Mouse (Mus musculus): ENCODE data around the gene Lrrfip2. TPM values are rescaled to one million over a fixed set of nuclear protein-coding genes. Genes with fewer than 3 reads are reported as not detected.

Lrrfip2 gene
- polyA plus RNA-seq, 1 experiment from 2014 or later: 39.6 TPM

DNA sequence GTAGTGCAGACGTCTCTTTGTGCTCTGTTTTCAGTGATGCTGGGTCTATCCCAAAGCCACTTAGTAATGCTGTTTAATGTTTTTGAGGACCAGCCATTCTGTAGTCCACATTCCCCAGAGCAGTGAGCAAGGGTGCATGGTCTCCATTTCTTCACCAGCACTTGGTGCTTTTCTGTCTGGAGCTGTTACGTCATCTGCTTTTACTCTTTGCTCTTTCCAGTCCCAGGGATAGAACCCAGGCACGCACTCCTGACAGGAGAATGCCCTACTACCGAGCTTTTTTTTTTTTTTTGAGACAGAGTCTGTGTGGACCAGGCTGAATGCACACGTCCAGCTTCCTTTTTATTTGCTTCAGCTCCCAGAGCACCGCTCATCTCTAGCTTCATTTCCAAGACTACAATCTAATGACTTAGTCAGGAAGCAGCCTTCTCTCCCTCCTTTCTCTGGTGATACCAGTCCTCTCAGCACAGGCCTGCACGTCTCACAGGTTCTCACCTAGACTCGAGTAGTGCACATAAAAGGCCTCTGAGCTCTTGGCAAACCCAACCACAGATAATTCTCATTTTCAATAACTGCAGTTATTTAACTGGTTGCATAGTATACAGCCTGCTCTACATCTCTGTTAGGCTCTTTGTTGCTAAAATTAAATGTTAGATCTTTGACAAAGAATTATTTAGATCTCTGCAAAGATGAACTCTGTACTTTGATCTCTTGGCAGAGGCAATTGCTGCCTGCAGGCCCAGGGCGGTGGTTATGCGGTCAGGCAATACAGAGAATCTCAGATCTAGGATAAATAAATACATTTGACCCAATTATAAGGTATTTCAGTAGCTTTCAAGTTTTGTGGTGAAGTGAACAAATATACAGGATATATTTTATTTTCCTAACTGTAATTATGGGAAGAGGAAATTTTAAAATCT lies 94.0 kb downstream of the Lrrfip2 start:
- Histone ChIP-seq H3K9me3 (ENCODE audit: low read depth, low read length) (no peaks in the 10 kb centered on the region), H3K4me1 (ENCODE audit: insufficient read depth) (0 out of 2 replicates have a peak, but pooled peaks cover 3% of the 10 kb centered on the region), H3K27ac (ENCODE audit: low read depth) (no peak overlapping the region), H3K9ac (no peak overlapping the region), H3K36me3 (ENCODE audit: insufficient read depth) (peaks cover 30% of the 10 kb centered on the region; the same call in 1 of the 2 replicates), H3K4me3 (ENCODE audit: low read depth, low read length) (no peak overlapping the region), H3K4me2 (no peak overlapping the region), H3K27me3 (ENCODE audit: insufficient read depth, low read length) (no peaks in the 10 kb centered on the region)
- DNase-seq (no peak), ATAC-seq (ENCODE audit: insufficient read depth) (no peak)
- WGBS: 74% methylated on average over 10 of the region's 10 CpGs
- TF ChIP-seq CTCF (IDR thresholded peaks at IDR 0.05; ENCODE audit: low read depth): no peak

DNA sequence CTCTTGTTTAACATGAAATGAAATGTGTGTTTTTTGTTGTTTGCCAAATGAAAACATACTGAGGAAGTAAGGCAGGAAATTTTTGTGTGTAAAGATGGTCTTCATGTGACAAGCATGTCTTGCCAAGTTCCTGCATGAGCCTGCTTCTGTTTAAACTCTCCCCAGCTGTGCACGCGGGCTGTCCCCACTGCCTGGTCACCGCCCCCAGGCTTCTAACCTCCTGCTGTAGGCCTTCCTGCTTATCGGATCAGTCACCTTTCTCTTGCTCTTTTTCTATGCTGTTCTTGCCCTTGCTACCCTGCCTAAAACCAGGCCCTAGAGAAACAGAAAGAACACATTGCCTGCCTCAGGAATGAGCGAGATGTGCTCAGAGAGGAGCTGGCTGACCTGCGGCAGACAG lies 96.1 kb downstream of the Lrrfip2 start:
- Histone ChIP-seq H3K4me2 (no peak overlapping the region), H3K36me3 (ENCODE audit: insufficient read depth) (peaks cover 30% of the 10 kb centered on the region; the same call in 1 of the 2 replicates), H3K9me3 (ENCODE audit: low read depth, low read length) (no peaks in the 10 kb centered on the region), H3K27me3 (ENCODE audit: insufficient read depth, low read length) (no peaks in the 10 kb centered on the region), H3K4me1 (ENCODE audit: insufficient read depth) (0 out of 2 replicates have a peak, but pooled peaks cover 3% of the 10 kb centered on the region), H3K4me3 (ENCODE audit: low read depth, low read length) (no peak overlapping the region), H3K27ac (ENCODE audit: low read depth) (no peak overlapping the region), H3K9ac (peak overlapping the region; percentile 6; the same call in 1 of the 2 replicates)
- WGBS: 43% methylated on average over 6 of the region's 6 CpGs
- ATAC-seq (ENCODE audit: insufficient read depth) (peak; percentile 66; the same call in 1 of the 2 replicates), DNase-seq (peak; percentile 58)
- TF ChIP-seq CTCF (IDR thresholded peaks at IDR 0.05; ENCODE audit: low read depth): no peak

DNA sequence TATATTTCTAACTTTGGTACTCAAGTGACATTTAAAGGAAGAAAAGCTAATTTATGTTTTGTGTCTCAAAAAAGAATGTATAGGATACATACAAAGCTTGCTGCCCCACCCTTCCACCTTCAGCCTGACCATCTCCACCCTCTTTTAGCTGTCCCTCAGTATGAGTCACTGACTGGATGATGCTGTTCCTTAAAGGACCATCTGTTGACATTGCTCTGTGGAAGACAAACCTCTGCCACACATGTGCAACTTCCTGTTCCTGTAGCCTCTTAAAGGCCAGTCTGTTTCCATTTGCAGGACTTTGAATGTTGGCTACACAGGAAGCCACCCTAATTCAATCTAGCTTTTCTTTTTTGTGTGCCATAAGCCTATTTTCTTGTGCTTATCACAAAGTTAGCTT lies 99.0 kb downstream of the Lrrfip2 start:
- H3K36me3 ChIP-seq (ENCODE audit: insufficient read depth): peaks cover 51% of the 10 kb centered on the region
- H3K9me3 ChIP-seq (ENCODE audit: low read depth, low read length): no peaks in the 10 kb centered on the region
- H3K4me1 ChIP-seq (ENCODE audit: insufficient read depth): 0 out of 2 replicates have a peak, but pooled peaks cover 3% of the 10 kb centered on the region
- DNase-seq (no peak), ATAC-seq (ENCODE audit: insufficient read depth) (no peak)
- H3K4me2 ChIP-seq: no peak overlapping the region
- H3K9ac ChIP-seq: no peak overlapping the region
- H3K4me3 ChIP-seq (ENCODE audit: low read depth, low read length): no peak overlapping the region
- H3K27ac ChIP-seq (ENCODE audit: low read depth): no peak overlapping the region
- no peak for TF ChIP-seq CTCF (IDR thresholded peaks at IDR 0.05; ENCODE audit: low read depth)
- H3K27me3 ChIP-seq (ENCODE audit: insufficient read depth, low read length): no peaks in the 10 kb centered on the region

DNA sequence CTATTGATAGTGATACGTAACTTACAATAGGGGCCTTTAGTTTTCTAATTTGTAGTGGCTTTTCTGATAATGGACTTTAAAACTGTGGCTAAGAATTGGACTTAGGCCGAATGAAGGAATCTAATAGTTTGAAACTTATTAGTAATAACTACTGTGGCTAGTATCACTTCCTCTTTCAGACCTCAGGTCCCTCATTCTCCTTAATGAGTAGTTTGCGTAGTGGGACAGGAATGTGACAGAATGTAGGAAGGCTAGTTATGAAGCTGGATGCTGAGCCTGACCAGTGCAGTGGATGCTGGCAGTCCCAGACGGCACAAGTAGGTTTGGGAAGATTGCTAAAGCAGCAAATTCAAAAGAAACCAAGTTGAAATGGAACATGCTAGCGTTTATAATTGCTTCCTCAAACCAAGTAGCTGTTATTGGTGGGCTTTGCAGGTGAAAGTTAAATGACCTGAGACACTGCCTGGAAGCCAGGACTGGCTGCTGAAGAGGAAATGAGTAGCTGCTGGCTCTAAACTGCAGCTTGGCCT lies 103.2 kb downstream of the Lrrfip2 start:
- H3K27ac ChIP-seq (ENCODE audit: low read depth): no peak overlapping the region
- H3K4me2 ChIP-seq: no peak overlapping the region
- H3K4me3 ChIP-seq (ENCODE audit: low read depth, low read length): no peak overlapping the region
- ATAC-seq (ENCODE audit: insufficient read depth) (no peak), DNase-seq (no peak)
- 89% methylated on average over 5 of the region's 5 CpGs for WGBS
- TF ChIP-seq CTCF (IDR thresholded peaks at IDR 0.05; ENCODE audit: low read depth): no peak
- peaks cover 60% of the 10 kb centered on the region for H3K36me3 ChIP-seq (ENCODE audit: insufficient read depth)
- no peaks in the 10 kb centered on the region for H3K27me3 ChIP-seq (ENCODE audit: insufficient read depth, low read length)
- no peaks in the 10 kb centered on the region for H3K9me3 ChIP-seq (ENCODE audit: low read depth, low read length)
- no peak overlapping the region for H3K9ac ChIP-seq
- H3K4me1 ChIP-seq (ENCODE audit: insufficient read depth): no peaks in the 10 kb centered on the region

DNA sequence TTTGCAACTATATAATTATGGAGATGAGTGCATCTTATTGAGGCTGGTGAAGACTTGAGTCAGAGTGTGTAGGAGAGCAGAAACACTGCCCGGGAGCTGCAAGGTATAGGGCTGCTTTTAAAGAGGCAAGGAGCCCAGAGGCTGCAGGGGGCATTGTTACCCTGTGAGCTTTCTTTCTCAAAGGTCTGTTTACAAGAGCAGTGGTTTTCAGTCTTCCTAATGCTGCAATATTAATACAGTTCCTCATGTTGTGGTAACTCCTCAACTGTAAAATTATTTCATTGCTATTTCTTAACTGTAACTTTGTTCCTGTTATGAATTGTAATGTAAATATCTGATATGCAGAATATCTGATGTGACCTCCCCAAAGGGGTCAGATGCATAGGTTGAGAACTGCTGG lies 104.2 kb downstream of the Lrrfip2 start:
- no peak for TF ChIP-seq CTCF (IDR thresholded peaks at IDR 0.05; ENCODE audit: low read depth)
- ATAC-seq (ENCODE audit: insufficient read depth) (no peak), DNase-seq (no peak)
- Histone ChIP-seq H3K9ac (no peak overlapping the region), H3K4me3 (ENCODE audit: low read depth, low read length) (no peak overlapping the region), H3K4me1 (ENCODE audit: insufficient read depth) (no peaks in the 10 kb centered on the region), H3K27ac (ENCODE audit: low read depth) (no peak overlapping the region), H3K27me3 (ENCODE audit: insufficient read depth, low read length) (no peaks in the 10 kb centered on the region), H3K9me3 (ENCODE audit: low read depth, low read length) (no peaks in the 10 kb centered on the region), H3K36me3 (ENCODE audit: insufficient read depth) (peaks cover 62% of the 10 kb centered on the region), H3K4me2 (no peak overlapping the region)
- WGBS: 77% methylated on average over 1 of the region's 1 CpGs

DNA sequence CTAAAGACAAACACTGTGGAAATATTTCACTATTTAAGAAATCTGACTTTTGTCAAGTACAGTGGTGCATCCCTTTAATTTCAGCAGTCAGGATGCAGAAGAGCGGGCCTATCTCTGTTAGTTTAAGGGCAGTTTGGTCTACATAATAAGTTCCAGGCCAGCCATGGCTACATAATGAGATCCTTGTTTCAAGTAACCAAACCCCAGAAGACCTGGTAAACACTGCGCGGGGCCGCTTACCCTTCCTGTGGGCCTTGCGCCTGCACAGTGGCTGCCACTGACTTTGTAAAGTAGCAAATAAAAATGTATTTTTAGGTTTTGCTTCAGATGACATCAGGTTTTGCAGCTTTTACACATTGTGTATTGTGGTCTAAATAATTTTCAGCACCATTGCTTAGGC lies 106.0 kb downstream of the Lrrfip2 start:
- H3K9me3 ChIP-seq (ENCODE audit: low read depth, low read length): no peaks in the 10 kb centered on the region
- no peak overlapping the region for H3K4me2 ChIP-seq
- DNase-seq: no peak
- no peak for TF ChIP-seq CTCF (IDR thresholded peaks at IDR 0.05; ENCODE audit: low read depth)
- ATAC-seq (ENCODE audit: insufficient read depth): no peak
- no peaks in the 10 kb centered on the region for H3K4me1 ChIP-seq (ENCODE audit: insufficient read depth)
- no peak overlapping the region for H3K27ac ChIP-seq (ENCODE audit: low read depth)
- H3K36me3 ChIP-seq (ENCODE audit: insufficient read depth): peaks cover 71% of the 10 kb centered on the region
- H3K9ac ChIP-seq: no peak overlapping the region
- H3K27me3 ChIP-seq (ENCODE audit: insufficient read depth, low read length): no peaks in the 10 kb centered on the region
- H3K4me3 ChIP-seq (ENCODE audit: low read depth, low read length): no peak overlapping the region
- 97% methylated on average over 5 of the region's 5 CpGs for WGBS

DNA sequence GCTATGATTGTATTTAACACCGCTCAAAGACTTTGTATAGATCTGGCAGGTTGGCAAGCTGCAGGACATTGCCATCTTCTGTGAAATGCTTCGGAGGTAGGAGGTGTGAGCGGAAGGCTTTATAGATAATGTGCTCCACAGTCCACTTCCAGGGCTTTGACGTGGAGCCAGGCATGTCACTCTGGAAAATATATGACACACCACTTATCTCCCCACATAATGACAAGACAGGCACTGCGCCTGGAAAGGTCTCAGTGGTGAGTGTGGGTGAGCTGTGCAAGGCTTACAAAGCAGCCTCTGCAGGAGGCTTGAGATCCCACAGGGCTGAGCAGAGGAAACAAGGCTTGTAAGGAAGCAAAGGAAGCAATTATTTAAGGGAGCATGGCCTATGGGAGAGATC lies 111.1 kb downstream of the Lrrfip2 start:
- no peak overlapping the region for H3K27ac ChIP-seq (ENCODE audit: low read depth)

More for the DNA sequence above, 111.1 kb downstream of the Lrrfip2 start:
- Histone ChIP-seq H3K27me3 (ENCODE audit: insufficient read depth, low read length) (no peaks in the 10 kb centered on the region), H3K36me3 (ENCODE audit: insufficient read depth) (peaks cover 87% of the 10 kb centered on the region), H3K4me1 (ENCODE audit: insufficient read depth) (no peaks in the 10 kb centered on the region), H3K4me2 (no peak overlapping the region), H3K9me3 (ENCODE audit: low read depth, low read length) (no peaks in the 10 kb centered on the region), H3K9ac (no peak overlapping the region), H3K4me3 (ENCODE audit: low read depth, low read length) (no peak overlapping the region)
- DNase-seq: no peak
- WGBS: 63% methylated on average over 5 of the region's 5 CpGs
- TF ChIP-seq CTCF (IDR thresholded peaks at IDR 0.05; ENCODE audit: low read depth): no peak
- ATAC-seq (ENCODE audit: insufficient read depth): no peak

All from lung, embryonic 14.5 days (tissue).